Mouse (Mus musculus) forebrain, embryonic 13.5 days (tissue): ENCODE results near the gene Ephx4. TPM values are rescaled to one million over a fixed set of nuclear protein-coding genes. Genes with fewer than 3 reads are reported as not detected.
A peak's percentile ranks its signal among the peaks of the same experiment; 100 is the strongest.

Experiments
- ATAC-seq: fragments of 200-750 bp; cut with Nextera tagmentation; 2 replicates; pipeline ENCODE4 v1.8.0; 2017
- H3K27ac ChIP-seq: fragments of 300-500 bp; sonication (generic); 2 replicates; pipeline ENCODE4 v1.5.1; 2015; ENCODE audit warnings: inconsistent platforms, mild to moderate bottlenecking, moderate library complexity
- H3K27me3 ChIP-seq: fragments of 300-500 bp; sonication (generic); 2 replicates; pipeline ENCODE4 v1.6.1; 2015; ENCODE audit warnings: mild to moderate bottlenecking, inconsistent platforms
- H3K36me3 ChIP-seq: fragments of 300-500 bp; sonication (generic); 2 replicates; pipeline ENCODE4 v1.6.1; 2015; ENCODE audit warnings: mild to moderate bottlenecking, inconsistent platforms; ENCODE audit not compliant: poor library complexity, severe bottlenecking
- H3K4me1 ChIP-seq: fragments of 300-500 bp; sonication (generic); 2 replicates; pipeline ENCODE4 v1.6.1; 2015; ENCODE audit warnings: inconsistent platforms
- H3K4me2 ChIP-seq: fragments of 300-500 bp; sonication (generic); 2 replicates; pipeline ENCODE4 v1.6.1; 2015; ENCODE audit warnings: inconsistent platforms, mild to moderate bottlenecking, moderate library complexity
- H3K4me3 ChIP-seq: fragments of 300-500 bp; sonication (generic); 2 replicates; pipeline ENCODE4 v1.5.1; 2015; ENCODE audit warnings: mild to moderate bottlenecking, inconsistent platforms
- H3K9ac ChIP-seq: fragments of 300-500 bp; sonication (generic); 2 replicates; pipeline ENCODE4 v1.6.1; 2015; ENCODE audit warnings: mild to moderate bottlenecking, inconsistent platforms
- H3K9me3 ChIP-seq: fragments of 300-500 bp; sonication (generic); replicated peaks from 2 replicates; pipeline ENCODE4 v1.6.1; 2016; ENCODE audit warnings: inconsistent platforms
- whole genome bisulfite sequencing: fragments of 180-500 bp; shearing (Covaris S2); methylation state at CpG from one replicate; pipeline ENCODE4 v1.1.7; 2015; 5-methylcytosine and 5-hydroxymethylcytosine counted together
- polyA plus RNA-seq: library from polyadenylated mRNA; unstranded; fragments of >200 nt; fragmentation: Nextera tagmentation; extraction: Ambion mirVana; gene quantifications from 2 replicates; pipeline ENCODE4 v1.2.1, GENCODE M21; 2015

The Ephx4 gene
- polyA plus RNA-seq, 1 experiment from 2014 or later: 2.3 TPM

GRCm38 (mm10) chr5:107437464-107438281 lies 35.1 kb downstream of the Ephx4 start, which contains the start of gene Btbd8:
Gene Btbd8 (plus strand): TSS chr5:107437997.
- H3K36me3 ChIP-seq: no peaks in the 10 kb centered on the region
- peak within 1 kb of the TSS; percentile 79 for H3K27ac ChIP-seq
- peak within 1 kb of the TSS; percentile 63 for H3K4me2 ChIP-seq
- peak; percentile 98 for ATAC-seq
- under 1% methylated on average over 46 of the region's 51 CpGs for WGBS
- peak within 1 kb of the TSS; percentile 79 for H3K4me3 ChIP-seq
- no peaks in the 10 kb centered on the region for H3K9me3 ChIP-seq
- peak within 1 kb of the TSS; percentile 89 for H3K9ac ChIP-seq
- H3K4me1 ChIP-seq: peaks cover 7% of the 10 kb centered on the region; the same call in 1 of the 2 replicates
- no peaks in the 10 kb centered on the region for H3K27me3 ChIP-seq

- H3K4me3 ChIP-seq: peak overlapping the region; percentile 79
- 23% methylated on average over 7 of the region's 7 CpGs for WGBS
- peak; percentile 9; the same call in 1 of the 2 replicates for ATAC-seq
- H3K4me1 ChIP-seq: peaks cover 7% of the 10 kb centered on the region; the same call in 1 of the 2 replicates
- no peaks in the 10 kb centered on the region for H3K9me3 ChIP-seq
- peak overlapping the region; percentile 79; the same call in 1 of the 2 replicates for H3K27ac ChIP-seq
- H3K36me3 ChIP-seq: no peaks in the 10 kb centered on the region
- peak overlapping the region; percentile 89 for H3K9ac ChIP-seq
- H3K27me3 ChIP-seq: no peaks in the 10 kb centered on the region
- H3K4me2 ChIP-seq: peak overlapping the region; percentile 63
Observed at GRCm38 (mm10) chr5:107438353-107438752, 35.8 kb downstream of the Ephx4 start.

GRCm38 (mm10) chr5:107441881-107442280 lies 39.3 kb downstream of the Ephx4 start:
- WGBS: 84% methylated on average over 5 of the region's 5 CpGs
- no peak for ATAC-seq
- no peak overlapping the region for H3K4me3 ChIP-seq
- no peak overlapping the region for H3K9ac ChIP-seq
- no peak overlapping the region for H3K27ac ChIP-seq
- H3K27me3 ChIP-seq: no peaks in the 10 kb centered on the region
- peaks cover 7% of the 10 kb centered on the region; the same call in 1 of the 2 replicates for H3K4me1 ChIP-seq
- no peaks in the 10 kb centered on the region for H3K36me3 ChIP-seq
- H3K9me3 ChIP-seq: no peaks in the 10 kb centered on the region
- no peak overlapping the region for H3K4me2 ChIP-seq

- Histone ChIP-seq H3K4me3 (no peak overlapping the region), H3K36me3 (no peaks in the 10 kb centered on the region), H3K27me3 (no peaks in the 10 kb centered on the region), H3K4me2 (no peak overlapping the region), H3K9me3 (no peaks in the 10 kb centered on the region), H3K9ac (no peak overlapping the region), H3K4me1 (no peaks in the 10 kb centered on the region), H3K27ac (no peak overlapping the region)
- no peak for ATAC-seq
- 89% methylated on average over 4 of the region's 4 CpGs for WGBS
Observed at GRCm38 (mm10) chr5:107444251-107444650, 41.7 kb downstream of the Ephx4 start.

- Histone ChIP-seq H3K4me2 (no peak overlapping the region), H3K9me3 (no peaks in the 10 kb centered on the region), H3K36me3 (no peaks in the 10 kb centered on the region), H3K9ac (no peak overlapping the region), H3K27ac (no peak overlapping the region), H3K4me1 (no peaks in the 10 kb centered on the region), H3K27me3 (no peaks in the 10 kb centered on the region), H3K4me3 (no peak overlapping the region)
- ATAC-seq: no peak
- WGBS: 94% methylated on average over 4 of the region's 4 CpGs
Observed at GRCm38 (mm10) chr5:107447977-107448376, 45.4 kb downstream of the Ephx4 start.

GRCm38 (mm10) chr5:107448784-107449183 lies 46.2 kb downstream of the Ephx4 start:
- H3K27ac ChIP-seq: no peak overlapping the region
- H3K4me2 ChIP-seq: no peak overlapping the region
- no peak overlapping the region for H3K9ac ChIP-seq
- no peaks in the 10 kb centered on the region for H3K36me3 ChIP-seq
- ATAC-seq: no peak
- no peaks in the 10 kb centered on the region for H3K27me3 ChIP-seq
- H3K4me3 ChIP-seq: no peak overlapping the region
- 90% methylated on average over 4 of the region's 4 CpGs for WGBS
- H3K4me1 ChIP-seq: no peaks in the 10 kb centered on the region
- no peaks in the 10 kb centered on the region for H3K9me3 ChIP-seq

GRCm38 (mm10) chr5:107449620-107450019 lies 47.1 kb downstream of the Ephx4 start:
- Histone ChIP-seq H3K36me3 (no peaks in the 10 kb centered on the region), H3K4me2 (no peak overlapping the region), H3K9ac (no peak overlapping the region), H3K9me3 (no peaks in the 10 kb centered on the region), H3K4me3 (no peak overlapping the region), H3K27ac (no peak overlapping the region), H3K4me1 (no peaks in the 10 kb centered on the region), H3K27me3 (no peaks in the 10 kb centered on the region)
- no peak for ATAC-seq
- 93% methylated on average over 5 of the region's 5 CpGs for WGBS

- Histone ChIP-seq H3K27ac (no peak overlapping the region), H3K9ac (no peak overlapping the region), H3K4me3 (no peak overlapping the region), H3K4me1 (no peaks in the 10 kb centered on the region), H3K36me3 (no peaks in the 10 kb centered on the region), H3K4me2 (no peak overlapping the region), H3K9me3 (no peaks in the 10 kb centered on the region), H3K27me3 (no peaks in the 10 kb centered on the region)
- WGBS: 96% methylated on average over 5 of the region's 5 CpGs
- no peak for ATAC-seq
Observed at GRCm38 (mm10) chr5:107450299-107450698, 47.8 kb downstream of the Ephx4 start.

GRCm38 (mm10) chr5:107462147-107463076 lies 59.9 kb downstream of the Ephx4 start:
- 96% methylated on average over 4 of the region's 4 CpGs for WGBS

GRCm38 (mm10) chr5:107466501-107466900 lies 64.0 kb downstream of the Ephx4 start:
- ATAC-seq: no peak
- Histone ChIP-seq H3K9me3 (no peaks in the 10 kb centered on the region), H3K36me3 (peaks cover 8% of the 10 kb centered on the region; the same call in 1 of the 2 replicates), H3K27ac (no peak overlapping the region), H3K9ac (no peak overlapping the region), H3K4me2 (no peak overlapping the region), H3K4me1 (no peaks in the 10 kb centered on the region), H3K4me3 (no peak overlapping the region), H3K27me3 (no peaks in the 10 kb centered on the region)
- 27% methylated on average over 5 of the region's 5 CpGs for whole genome bisulfite sequencing

More at GRCm38 (mm10) chr5:107462147-107463076, 59.9 kb downstream of the Ephx4 start:
- H3K36me3 ChIP-seq: no peaks in the 10 kb centered on the region
- no peaks in the 10 kb centered on the region for H3K27me3 ChIP-seq
- no peak overlapping the region for H3K27ac ChIP-seq
- ATAC-seq: no peak
- H3K4me2 ChIP-seq: no peak overlapping the region
- no peaks in the 10 kb centered on the region for H3K9me3 ChIP-seq
- H3K9ac ChIP-seq: no peak overlapping the region
- no peaks in the 10 kb centered on the region for H3K4me1 ChIP-seq
- no peak overlapping the region for H3K4me3 ChIP-seq

GRCm38 (mm10) chr5:107467098-107467497 lies 64.6 kb downstream of the Ephx4 start:
- Histone ChIP-seq H3K4me3 (no peak overlapping the region), H3K36me3 (peaks cover 8% of the 10 kb centered on the region; the same call in 1 of the 2 replicates), H3K4me1 (no peaks in the 10 kb centered on the region), H3K4me2 (no peak overlapping the region), H3K9ac (no peak overlapping the region), H3K9me3 (no peaks in the 10 kb centered on the region), H3K27me3 (no peaks in the 10 kb centered on the region), H3K27ac (no peak overlapping the region)
- 75% methylated on average over 4 of the region's 4 CpGs for WGBS
- ATAC-seq: no peak
